Mouse (Mus musculus): ENCODE results near the gene Gm38392.
"Not testable (repeated sequence)": the region's sequence is repeated elsewhere in the genome, so short reads cannot be mapped to it uniquely, and the experiment has no call there.

Gm38392 gene

GRCm38 (mm10) chr3:88276529-88277143 lies 10.4 kb downstream of the Gm38392 start:
- in situ Hi-C loops (cut with MboI, MseI): no loop called here

- in situ Hi-C loops (cut with MboI, MseI): no loop called here
Measured at GRCm38 (mm10) chr3:88276121-88276520, 10.9 kb downstream of the Gm38392 start.

- in situ Hi-C loops (cut with MboI, MseI): no loop called here
Measured at GRCm38 (mm10) chr3:88274002-88274401, 13.0 kb downstream of the Gm38392 start.

- in situ Hi-C loops (cut with MboI, MseI): no loop called here
Measured at GRCm38 (mm10) chr3:88271859-88272258, 15.2 kb downstream of the Gm38392 start.

- in situ Hi-C loops (cut with MboI, MseI): not testable (repeated sequence)
Measured at GRCm38 (mm10) chr3:88271298-88271697, 15.7 kb downstream of the Gm38392 start.

GRCm38 (mm10) chr3:88268991-88269390 lies 18.0 kb downstream of the Gm38392 start:
- in situ Hi-C loops (cut with MboI, MseI): no loop called here

GRCm38 (mm10) chr3:88268014-88268413 lies 19.0 kb downstream of the Gm38392 start:
- in situ Hi-C loops (cut with MboI, MseI): not testable (repeated sequence)

- in situ Hi-C loops (cut with MboI, MseI): no loop called here
Measured at GRCm38 (mm10) chr3:88262346-88262745, 24.7 kb downstream of the Gm38392 start.

- in situ Hi-C loops (cut with MboI, MseI): no loop called here
Measured at GRCm38 (mm10) chr3:88256382-88256781, 30.6 kb downstream of the Gm38392 start.

GRCm38 (mm10) chr3:88255950-88256349 lies 31.1 kb downstream of the Gm38392 start:
- in situ Hi-C loops (cut with MboI, MseI): no loop called here

GRCm38 (mm10) chr3:88254268-88254926 lies 32.6 kb downstream of the Gm38392 start, which contains the start of gene Rhbg:
Rhbg (minus strand) TSS chr3:88254709.
- in situ Hi-C loops (cut with MboI, MseI): no loop called here

- in situ Hi-C loops (cut with MboI, MseI): no loop called here
Measured at GRCm38 (mm10) chr3:88252739-88253138, 34.3 kb downstream of the Gm38392 start.

GRCm38 (mm10) chr3:88248406-88248805 lies 38.6 kb downstream of the Gm38392 start:
- in situ Hi-C loops (cut with MboI, MseI): no loop called here

GRCm38 (mm10) chr3:88247666-88248065 lies 39.3 kb downstream of the Gm38392 start:
- in situ Hi-C loops (cut with MboI, MseI): no loop called here

- in situ Hi-C loops (cut with MboI, MseI): no loop called here
Measured at GRCm38 (mm10) chr3:88245811-88246210, 41.2 kb downstream of the Gm38392 start.

- in situ Hi-C loops (cut with MboI, MseI): loop anchor here (5.0 kb wide), 1 partner anchor 52 kb away; no protein-coding TSS in a partner anchor
Measured at GRCm38 (mm10) chr3:88244071-88244470, 42.9 kb downstream of the Gm38392 start.

GRCm38 (mm10) chr3:88242531-88242930 lies 44.5 kb downstream of the Gm38392 start:
- in situ Hi-C loops (cut with MboI, MseI): loop anchor here (5.0 kb wide), 1 partner anchor 50 kb away; no protein-coding TSS in a partner anchor

GRCm38 (mm10) chr3:88241045-88241786 lies 45.8 kb downstream of the Gm38392 start:
- in situ Hi-C loops (cut with MboI, MseI): loop anchor here (5.0 kb wide), 1 partner anchor 49 kb away; no protein-coding TSS in a partner anchor

GRCm38 (mm10) chr3:88239446-88239845 lies 47.6 kb downstream of the Gm38392 start:
- in situ Hi-C loops (cut with MboI, MseI): no loop called here

- in situ Hi-C loops (cut with MboI, MseI): no loop called here
Measured at GRCm38 (mm10) chr3:88238866-88239391, 48.1 kb downstream of the Gm38392 start.

- in situ Hi-C loops (cut with MboI, MseI): no loop called here
Measured at GRCm38 (mm10) chr3:88237556-88238194, 49.3 kb downstream of the Gm38392 start.

GRCm38 (mm10) chr3:88237161-88237555 lies 49.9 kb downstream of the Gm38392 start:
- in situ Hi-C loops (cut with MboI, MseI): no loop called here
